Mouse (Mus musculus) olfactory bulb, adult 2 months (tissue): ENCODE results near the gene Tbxas1. TPM values are rescaled to one million over a fixed set of nuclear protein-coding genes. Genes with fewer than 3 reads are reported as not detected.

Experiments used
- H3K27ac ChIP-seq: fragments of 200-500 bp; 2 replicates; pipeline ENCODE4 v1.5.1; 2012; ENCODE audit warnings: low read depth, low read length; ENCODE audit not compliant: insufficient read depth
- H3K4me1 ChIP-seq: fragments of 200-500 bp; 2 replicates; pipeline ENCODE4 v1.6.1; 2012; ENCODE audit warnings: low read length; ENCODE audit not compliant: control insufficient read depth, insufficient read depth
- H3K4me3 ChIP-seq: fragments of 200-500 bp; 2 replicates; pipeline ENCODE4 v1.5.1; 2012; ENCODE audit warnings: mild to moderate bottlenecking, low read depth, low read length, moderate library complexity; ENCODE audit not compliant: insufficient read depth
- CTCF ChIP-seq: fragments of 200-500 bp; IDR thresholded peaks from 2 replicates; pipeline ENCODE4 v1.5.1; 2012; ENCODE audit warnings: low read depth, mild to moderate bottlenecking, low read length, moderate library complexity; ENCODE audit not compliant: insufficient read depth
- POLR2A ChIP-seq: fragments of 200-500 bp; IDR thresholded peaks from 2 replicates; pipeline ENCODE4 v1.6.1; 2012; ENCODE audit warnings: mild to moderate bottlenecking, low read depth, low read length, moderate library complexity; ENCODE audit not compliant: insufficient read depth
- WGBS: fragments of 180-500 bp; shearing (Covaris S2); methylation state at CpG from one replicate; pipeline ENCODE4 v1.1.7; 2018; 5-methylcytosine and 5-hydroxymethylcytosine counted together
- polyA plus RNA-seq: library from polyadenylated mRNA; stranded (reverse); fragments of >200 nt; gene quantifications from 2 replicates; pipeline ENCODE4 v1.2.4, GENCODE M21; 2012; ENCODE audit warnings: low replicate concordance; ENCODE audit not compliant: missing spikeins, insufficient read depth, insufficient read length

Gene Tbxas1
- polyA plus RNA-seq, 1 experiment: not detected

DNA sequence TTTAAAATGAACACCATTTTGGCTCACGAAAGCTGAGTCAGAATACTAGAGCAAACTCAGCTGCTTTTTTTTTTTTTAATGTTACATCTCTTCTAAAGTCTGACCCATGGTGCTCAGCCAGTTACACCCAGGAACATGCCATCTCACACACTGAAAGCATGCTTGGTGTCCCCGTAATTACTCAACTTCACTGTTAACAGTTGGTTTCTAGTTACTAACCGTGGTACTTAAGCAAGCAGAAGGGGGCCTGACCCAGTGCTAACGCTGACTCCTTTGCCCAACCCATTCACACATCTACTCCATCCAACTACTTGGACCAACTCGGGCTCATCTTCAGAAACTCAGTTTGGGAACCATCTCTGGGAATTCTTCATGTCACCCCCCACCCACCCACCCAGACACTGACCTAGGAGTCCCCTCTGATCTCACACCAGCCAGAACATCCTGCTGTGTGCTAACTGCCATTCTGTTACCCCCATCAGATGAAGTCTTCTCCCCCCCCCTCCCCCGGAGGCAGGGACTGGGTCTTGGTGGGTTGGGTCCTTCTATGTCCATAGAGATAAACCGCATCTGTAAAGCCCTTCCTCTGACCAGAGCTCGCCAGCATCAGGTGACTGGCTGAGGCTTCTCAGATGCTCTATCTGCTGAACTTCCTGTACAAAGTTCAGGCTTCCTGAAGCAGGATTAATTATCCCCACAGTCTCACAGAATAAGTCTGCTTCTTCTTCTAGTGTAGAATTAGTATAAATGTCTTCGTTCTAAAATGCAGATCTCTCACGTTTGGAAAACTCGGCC is 105.9 kb downstream of the Tbxas1 start:
- TF ChIP-seq POLR2A: no peak
- TF ChIP-seq CTCF: no peak
- H3K27ac ChIP-seq: no peak overlapping the region
- WGBS: 85% methylated on average over 11 of the region's 11 CpGs

DNA sequence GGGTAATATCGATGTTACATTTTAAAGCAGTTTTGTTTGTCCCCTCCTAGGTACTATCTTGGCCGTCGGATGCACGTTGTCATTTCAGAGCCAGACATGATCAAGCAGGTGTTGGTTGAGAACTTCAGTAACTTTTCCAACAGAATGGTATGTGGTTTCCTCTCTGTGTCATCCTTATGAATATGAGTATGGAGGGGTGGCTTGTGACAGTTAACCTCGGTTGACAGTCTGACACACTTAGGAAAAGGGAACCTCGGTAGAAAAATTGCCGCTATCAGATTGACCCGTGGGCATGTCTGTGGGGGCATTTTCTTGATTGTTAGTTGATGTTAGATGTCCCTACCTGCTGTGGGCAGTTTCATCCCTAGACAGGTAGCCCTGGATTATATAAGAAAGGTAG is 106.9 kb downstream of the Tbxas1 start:
- 95% methylated on average over 8 of the region's 8 CpGs for WGBS
- TF ChIP-seq CTCF (no peak), POLR2A (no peak)
- no peak overlapping the region for H3K27ac ChIP-seq
- no peaks in the 10 kb centered on the region for H3K4me1 ChIP-seq
- no peak overlapping the region for H3K4me3 ChIP-seq

More for the DNA sequence above, 105.9 kb downstream of the Tbxas1 start:
- Histone ChIP-seq H3K4me1 (no peaks in the 10 kb centered on the region), H3K4me3 (no peak overlapping the region)

DNA sequence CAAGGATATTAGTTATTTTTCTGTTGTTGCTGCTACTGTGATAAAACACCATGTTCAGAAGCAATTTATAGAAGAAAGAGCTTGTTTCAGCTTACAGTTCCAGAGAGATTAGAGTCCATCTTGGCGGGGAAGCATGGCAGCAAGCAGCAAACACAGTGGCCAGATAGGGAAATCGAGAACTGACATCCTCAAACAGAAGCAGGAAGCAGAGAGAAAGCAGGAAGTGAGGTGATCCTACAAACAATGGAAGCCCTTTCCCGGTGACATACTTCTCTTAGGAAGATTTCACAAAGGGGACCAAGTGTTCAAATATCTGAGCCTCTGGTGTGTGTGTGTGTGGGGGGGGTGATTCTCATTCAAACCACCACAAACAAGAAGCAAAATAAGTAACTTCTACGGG is 107.5 kb downstream of the Tbxas1 start:
- no peak for TF ChIP-seq CTCF
- TF ChIP-seq POLR2A: no peak
- 65% methylated on average over 4 of the region's 4 CpGs for WGBS
- H3K27ac ChIP-seq: no peak overlapping the region
- H3K4me3 ChIP-seq: no peak overlapping the region
- no peaks in the 10 kb centered on the region for H3K4me1 ChIP-seq

- H3K27ac ChIP-seq: no peak overlapping the region
- H3K4me3 ChIP-seq: no peak overlapping the region
- H3K4me1 ChIP-seq: no peaks in the 10 kb centered on the region
- TF ChIP-seq CTCF (no peak), POLR2A (no peak)
- WGBS: 44% methylated on average over 7 of the region's 7 CpGs
These were observed 107.9 kb downstream of the Tbxas1 start for GRCm38 (mm10) chr6:38983060-38983459.

- TF ChIP-seq POLR2A (no peak), CTCF (no peak)
- no peaks in the 10 kb centered on the region for H3K4me1 ChIP-seq
- no peak overlapping the region for H3K27ac ChIP-seq
- no peak overlapping the region for H3K4me3 ChIP-seq
- 90% methylated on average over 2 of the region's 2 CpGs for WGBS
These were observed 109.4 kb downstream of the Tbxas1 start for GRCm38 (mm10) chr6:38984626-38985025.

DNA sequence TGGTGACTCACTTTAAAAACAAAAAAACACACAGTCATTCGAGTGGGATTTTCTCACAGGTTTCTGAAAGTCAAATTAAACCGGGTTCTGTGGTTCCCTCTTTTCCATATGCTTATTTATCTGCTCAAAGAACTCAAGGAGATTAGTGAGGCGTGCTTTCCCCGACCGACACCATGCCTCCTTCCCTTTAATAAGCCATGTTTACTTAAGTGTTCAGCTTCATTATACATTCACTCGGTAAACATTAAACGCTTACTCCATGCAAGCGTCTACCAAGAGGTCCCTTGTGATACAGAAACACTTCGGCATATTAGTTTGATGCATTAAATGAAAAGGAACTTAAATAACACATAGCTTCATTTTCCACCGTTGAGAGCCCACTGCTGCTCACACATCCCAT is 111.4 kb downstream of the Tbxas1 start:
- Histone ChIP-seq H3K4me3 (no peak overlapping the region), H3K4me1 (no peaks in the 10 kb centered on the region), H3K27ac (no peak overlapping the region)
- no peak for TF ChIP-seq CTCF
- no peak for TF ChIP-seq POLR2A
- WGBS: 43% methylated on average over 10 of the region's 10 CpGs

GRCm38 (mm10) chr6:38992016-38992415 is 116.8 kb downstream of the Tbxas1 start:
- no peak overlapping the region for H3K27ac ChIP-seq
- H3K4me3 ChIP-seq: no peak overlapping the region
- no peaks in the 10 kb centered on the region for H3K4me1 ChIP-seq
- no peak for TF ChIP-seq CTCF
- TF ChIP-seq POLR2A: no peak
- 54% methylated on average over 4 of the region's 4 CpGs for WGBS

DNA sequence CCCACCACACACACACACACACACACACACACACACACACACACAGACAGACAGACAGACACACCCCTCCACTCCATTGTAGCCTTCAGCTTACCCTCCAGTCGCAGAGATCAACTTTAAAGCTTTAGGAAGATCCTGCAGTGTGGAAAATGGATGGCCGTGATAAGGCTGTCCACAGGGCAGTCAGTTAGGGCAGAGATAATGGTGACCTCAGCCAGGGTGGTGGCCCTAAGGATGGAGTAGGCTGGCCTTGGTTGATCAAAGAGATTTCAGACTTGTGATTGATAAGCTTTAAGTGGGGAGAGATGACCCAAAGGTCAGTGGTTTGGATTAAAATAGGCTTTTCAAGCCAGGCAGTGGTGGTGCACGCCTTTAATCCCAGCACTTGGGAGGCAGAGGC is 120.6 kb downstream of the Tbxas1 start:
- no peak overlapping the region for H3K4me3 ChIP-seq
- 96% methylated on average over 3 of the region's 3 CpGs for WGBS
- H3K27ac ChIP-seq: no peak overlapping the region
- TF ChIP-seq POLR2A: no peak
- TF ChIP-seq CTCF: no peak
- H3K4me1 ChIP-seq: peaks cover 2% of the 10 kb centered on the region; the same call in 1 of the 2 replicates

DNA sequence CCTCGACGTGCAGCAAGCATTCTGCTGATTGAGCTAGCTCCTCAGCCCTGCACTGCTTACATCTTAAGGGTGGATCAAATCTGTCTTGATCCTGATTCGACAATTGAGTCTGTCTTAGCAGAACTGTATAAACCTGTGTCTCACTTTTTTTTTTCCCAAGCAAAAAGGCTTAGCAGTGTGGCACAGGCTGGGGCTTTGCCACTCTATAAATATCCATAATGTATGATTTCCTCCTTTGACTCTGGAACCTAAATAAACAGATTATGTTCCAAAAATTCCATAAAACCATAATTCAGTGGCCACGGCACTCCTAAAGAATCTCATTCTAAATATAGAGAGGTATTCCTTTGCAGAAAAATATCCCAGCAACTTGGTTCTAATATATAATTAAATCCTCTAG is 122.6 kb downstream of the Tbxas1 start:
- Histone ChIP-seq H3K27ac (peak overlapping the region; percentile 44; the same call in 1 of the 2 replicates), H3K4me3 (no peak overlapping the region), H3K4me1 (peaks cover 6% of the 10 kb centered on the region; the same call in 1 of the 2 replicates)
- no peak for TF ChIP-seq CTCF
- WGBS: 76% methylated on average over 4 of the region's 4 CpGs

GRCm38 (mm10) chr6:39003126-39003525 is 127.9 kb downstream of the Tbxas1 start:
- Histone ChIP-seq H3K4me3 (no peak overlapping the region), H3K4me1 (peaks cover 12% of the 10 kb centered on the region; the same call in 1 of the 2 replicates), H3K27ac (no peak overlapping the region)
- no peak for TF ChIP-seq CTCF
- TF ChIP-seq POLR2A: no peak
- 75% methylated on average over 7 of the region's 7 CpGs for WGBS
